Mouse (Mus musculus) neural tube, embryonic 13.5 days (tissue): ENCODE results near the gene Rhoh. TPM values are rescaled to one million over a fixed set of nuclear protein-coding genes. Genes with fewer than 3 reads are reported as not detected.

ENCODE experiments used
- ATAC-seq: fragments of 200-750 bp; cut with Nextera tagmentation; 2 replicates; pipeline ENCODE4 v1.8.0; 2017; ENCODE audit warnings: low read depth, mild to moderate bottlenecking, moderate TSS enrichment, moderate library complexity
- H3K27ac ChIP-seq: fragments of 300-500 bp; sonication (generic); replicated peaks from 2 replicates; pipeline ENCODE4 v1.5.1; 2015; ENCODE audit warnings: moderate library complexity, mild to moderate bottlenecking, inconsistent platforms
- H3K27me3 ChIP-seq: fragments of 300-500 bp; sonication (generic); 2 replicates; pipeline ENCODE4 v1.6.1; 2015; ENCODE audit warnings: mild to moderate bottlenecking, inconsistent platforms
- H3K36me3 ChIP-seq: fragments of 300-500 bp; sonication (generic); 2 replicates; pipeline ENCODE4 v1.6.1; 2015; ENCODE audit warnings: mild to moderate bottlenecking, inconsistent platforms
- H3K4me1 ChIP-seq: fragments of 300-500 bp; sonication (generic); replicated peaks from 2 replicates; pipeline ENCODE4 v1.6.1; 2015; ENCODE audit warnings: inconsistent platforms
- H3K4me2 ChIP-seq: fragments of 300-500 bp; sonication (generic); 2 replicates; pipeline ENCODE4 v1.6.1; 2015; ENCODE audit warnings: inconsistent platforms, mild to moderate bottlenecking, moderate library complexity
- H3K4me3 ChIP-seq: fragments of 300-500 bp; sonication (generic); 2 replicates; pipeline ENCODE4 v1.5.1; 2015; ENCODE audit warnings: mild to moderate bottlenecking, inconsistent platforms
- H3K9ac ChIP-seq: fragments of 300-500 bp; sonication (generic); 2 replicates; pipeline ENCODE4 v1.6.1; 2015; ENCODE audit warnings: moderate library complexity, mild to moderate bottlenecking, inconsistent platforms
- H3K9me3 ChIP-seq: fragments of 300-500 bp; sonication (generic); 2 replicates; pipeline ENCODE4 v1.6.1; 2016; ENCODE audit warnings: inconsistent platforms
- WGBS: fragments of 180-500 bp; shearing (Covaris S2); methylation state at CpG from one replicate; pipeline ENCODE4 v1.1.7; 2015; 5-methylcytosine and 5-hydroxymethylcytosine counted together
- polyA plus RNA-seq: library from polyadenylated mRNA; unstranded; fragments of >200 nt; fragmentation: Nextera tagmentation; extraction: Ambion mirVana; gene quantifications from 2 replicates; pipeline ENCODE4 v1.2.1, GENCODE M21; 2015

Rhoh gene
- polyA plus RNA-seq, 1 experiment from 2014 or later = 0.47 TPM

GRCm38 (mm10) chr5:65863349-65863749 lies 2.3 kb downstream of the Rhoh start:
- H3K4me1 ChIP-seq = no peaks in the 10 kb centered on the region
- H3K4me2 ChIP-seq = no peak overlapping the region
- H3K9ac ChIP-seq = no peak overlapping the region
- no peaks in the 10 kb centered on the region for H3K36me3 ChIP-seq
- H3K4me3 ChIP-seq = no peak overlapping the region
- no peak for ATAC-seq
- no peaks in the 10 kb centered on the region for H3K9me3 ChIP-seq
- 89% methylated on average over 12 of the region's 12 CpGs for WGBS
- no peaks in the 10 kb centered on the region for H3K27me3 ChIP-seq
- no peak overlapping the region for H3K27ac ChIP-seq

DNA sequence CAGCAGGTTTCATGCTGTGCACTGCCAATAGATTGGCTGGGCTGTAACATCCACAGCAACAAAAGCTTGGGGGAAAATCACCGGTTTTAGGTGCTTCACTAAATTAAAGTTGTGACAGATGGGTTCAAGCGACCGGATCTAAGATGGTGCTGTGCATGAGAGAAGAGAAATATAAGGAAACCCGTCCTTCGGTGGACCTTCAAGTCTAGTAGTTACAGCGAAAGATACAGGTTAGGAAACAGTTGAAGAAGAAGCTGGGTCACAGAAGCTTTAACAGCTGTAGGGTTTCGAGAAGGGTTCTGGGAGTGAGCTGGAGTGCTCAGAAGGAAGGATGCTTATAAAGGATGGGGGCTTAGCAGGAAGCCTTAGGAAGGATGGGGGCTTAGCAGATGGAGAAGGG lies 3.5 kb downstream of the Rhoh start:
- no peaks in the 10 kb centered on the region for H3K36me3 ChIP-seq
- no peaks in the 10 kb centered on the region for H3K9me3 ChIP-seq
- 85% methylated on average over 7 of the region's 7 CpGs for WGBS
- no peak overlapping the region for H3K27ac ChIP-seq
- H3K4me2 ChIP-seq = no peak overlapping the region
- no peak overlapping the region for H3K9ac ChIP-seq
- H3K4me1 ChIP-seq = no peaks in the 10 kb centered on the region
- no peak for ATAC-seq
- H3K4me3 ChIP-seq = no peak overlapping the region
- no peaks in the 10 kb centered on the region for H3K27me3 ChIP-seq

DNA sequence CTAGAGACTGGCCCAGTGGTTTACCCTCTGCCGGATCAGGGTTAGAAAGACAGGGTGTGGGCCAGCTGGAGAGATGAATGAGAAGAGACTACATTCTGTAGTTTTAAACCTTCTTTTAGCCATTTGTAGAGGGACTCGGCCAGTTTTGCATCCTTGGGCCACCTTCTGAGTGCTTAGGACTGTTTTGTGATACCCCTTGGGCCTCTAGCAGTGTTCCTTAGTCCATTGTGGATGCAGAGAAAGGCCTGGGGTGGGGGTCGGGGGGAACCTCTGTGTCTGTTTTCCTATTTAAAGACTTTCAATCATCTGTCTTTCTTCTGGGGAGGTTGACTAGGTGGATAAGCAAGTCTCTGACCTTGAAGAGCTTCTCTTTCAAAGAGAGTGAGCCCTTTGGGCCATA lies 3.9 kb downstream of the Rhoh start:
- Histone ChIP-seq H3K9ac (no peak overlapping the region), H3K36me3 (no peaks in the 10 kb centered on the region), H3K4me2 (no peak overlapping the region), H3K9me3 (no peaks in the 10 kb centered on the region), H3K27me3 (no peaks in the 10 kb centered on the region), H3K27ac (no peak overlapping the region), H3K4me3 (no peak overlapping the region), H3K4me1 (no peaks in the 10 kb centered on the region)
- 71% methylated on average over 3 of the region's 3 CpGs for WGBS
- no peak for ATAC-seq

DNA sequence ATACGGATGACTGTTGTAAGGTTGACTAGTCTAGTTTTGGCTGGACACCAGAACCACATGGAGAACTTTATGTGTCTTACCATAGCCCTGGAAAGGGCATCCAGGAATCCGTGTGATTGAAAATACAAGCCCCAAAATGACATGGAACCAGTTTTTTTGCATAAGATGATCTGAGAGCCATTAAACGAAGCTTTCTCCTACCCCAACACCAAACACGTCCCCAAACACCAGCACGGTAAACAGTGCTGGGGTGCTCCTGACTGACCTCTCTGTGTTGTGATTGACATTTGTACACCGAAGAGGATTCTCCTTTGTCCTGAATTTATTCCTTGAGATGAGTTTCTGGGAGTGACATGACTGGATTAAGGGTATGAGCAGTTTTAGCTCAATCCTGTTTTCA lies 5.6 kb downstream of the Rhoh start:
- no peaks in the 10 kb centered on the region for H3K4me1 ChIP-seq
- no peak overlapping the region for H3K9ac ChIP-seq
- no peak overlapping the region for H3K4me3 ChIP-seq
- no peak for ATAC-seq
- no peaks in the 10 kb centered on the region for H3K27me3 ChIP-seq
- H3K9me3 ChIP-seq = no peaks in the 10 kb centered on the region
- H3K27ac ChIP-seq = no peak overlapping the region
- no peak overlapping the region for H3K4me2 ChIP-seq
- H3K36me3 ChIP-seq = no peaks in the 10 kb centered on the region
- WGBS = 91% methylated on average over 6 of the region's 6 CpGs

GRCm38 (mm10) chr5:65867380-65868116 lies 6.5 kb downstream of the Rhoh start:
- Histone ChIP-seq H3K27ac (no peak overlapping the region), H3K27me3 (no peaks in the 10 kb centered on the region), H3K9me3 (no peaks in the 10 kb centered on the region), H3K36me3 (no peaks in the 10 kb centered on the region), H3K4me3 (no peak overlapping the region), H3K9ac (no peak overlapping the region), H3K4me1 (no peaks in the 10 kb centered on the region), H3K4me2 (no peak overlapping the region)
- ATAC-seq = no peak
- 84% methylated on average over 7 of the region's 7 CpGs for WGBS

GRCm38 (mm10) chr5:65868419-65868818 lies 7.4 kb downstream of the Rhoh start:
- Histone ChIP-seq H3K9me3 (no peaks in the 10 kb centered on the region), H3K9ac (no peak overlapping the region)
- no peak for ATAC-seq

DNA sequence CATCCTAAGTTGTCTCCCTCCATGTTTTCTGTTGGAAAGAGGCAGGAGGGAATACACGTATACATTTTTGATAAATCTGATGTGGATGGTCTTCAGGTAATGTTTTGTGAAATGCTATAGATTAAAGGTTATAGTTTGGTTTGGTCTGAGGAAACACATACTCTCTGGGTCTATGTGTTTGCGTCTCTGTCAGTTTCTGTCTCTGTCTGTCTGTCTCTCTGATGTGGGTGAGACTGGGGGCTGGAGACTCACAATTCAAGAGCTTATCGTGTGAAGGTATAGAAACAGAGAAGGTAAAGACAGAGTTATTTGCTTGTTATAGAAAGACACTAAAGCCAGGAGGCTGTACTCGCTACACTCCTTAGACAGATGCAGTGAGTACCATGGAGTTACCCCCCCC lies 8.6 kb downstream of the Rhoh start:
- no peaks in the 10 kb centered on the region for H3K36me3 ChIP-seq
- no peaks in the 10 kb centered on the region for H3K4me1 ChIP-seq
- H3K4me2 ChIP-seq = no peak overlapping the region
- WGBS = 95% methylated on average over 4 of the region's 4 CpGs
- no peak for ATAC-seq
- no peaks in the 10 kb centered on the region for H3K27me3 ChIP-seq
- H3K9ac ChIP-seq = no peak overlapping the region
- H3K9me3 ChIP-seq = no peaks in the 10 kb centered on the region
- H3K4me3 ChIP-seq = no peak overlapping the region
- no peak overlapping the region for H3K27ac ChIP-seq

More at GRCm38 (mm10) chr5:65868419-65868818, 7.4 kb downstream of the Rhoh start:
- no peak overlapping the region for H3K4me3 ChIP-seq
- H3K4me1 ChIP-seq = no peaks in the 10 kb centered on the region
- 79% methylated on average over 3 of the region's 3 CpGs for WGBS
- no peak overlapping the region for H3K4me2 ChIP-seq
- no peaks in the 10 kb centered on the region for H3K36me3 ChIP-seq
- no peaks in the 10 kb centered on the region for H3K27me3 ChIP-seq
- no peak overlapping the region for H3K27ac ChIP-seq

GRCm38 (mm10) chr5:65871276-65871875 lies 10.4 kb downstream of the Rhoh start:
- H3K4me2 ChIP-seq = no peak overlapping the region
- H3K36me3 ChIP-seq = no peaks in the 10 kb centered on the region
- no peak overlapping the region for H3K27ac ChIP-seq
- no peaks in the 10 kb centered on the region for H3K4me1 ChIP-seq
- H3K9ac ChIP-seq = no peak overlapping the region
- no peaks in the 10 kb centered on the region for H3K9me3 ChIP-seq
- no peak for ATAC-seq
- no peaks in the 10 kb centered on the region for H3K27me3 ChIP-seq
- H3K4me3 ChIP-seq = no peak overlapping the region
- WGBS = 90% methylated on average over 13 of the region's 13 CpGs

- no peak for ATAC-seq
- Histone ChIP-seq H3K27me3 (no peaks in the 10 kb centered on the region), H3K9me3 (no peaks in the 10 kb centered on the region), H3K4me1 (no peaks in the 10 kb centered on the region), H3K4me3 (no peak overlapping the region), H3K36me3 (no peaks in the 10 kb centered on the region), H3K4me2 (no peak overlapping the region), H3K27ac (no peak overlapping the region), H3K9ac (no peak overlapping the region)
- 87% methylated on average over 4 of the region's 4 CpGs for WGBS
Measured at GRCm38 (mm10) chr5:65873212-65873611, 12.2 kb downstream of the Rhoh start.

- no peak for ATAC-seq
- 91% methylated on average over 7 of the region's 7 CpGs for WGBS
- Histone ChIP-seq H3K27ac (no peak overlapping the region), H3K4me3 (no peak overlapping the region), H3K9ac (no peak overlapping the region), H3K9me3 (no peaks in the 10 kb centered on the region), H3K27me3 (no peaks in the 10 kb centered on the region), H3K4me2 (no peak overlapping the region), H3K36me3 (no peaks in the 10 kb centered on the region), H3K4me1 (no peaks in the 10 kb centered on the region)
Measured at GRCm38 (mm10) chr5:65875269-65875668, 14.3 kb downstream of the Rhoh start.

DNA sequence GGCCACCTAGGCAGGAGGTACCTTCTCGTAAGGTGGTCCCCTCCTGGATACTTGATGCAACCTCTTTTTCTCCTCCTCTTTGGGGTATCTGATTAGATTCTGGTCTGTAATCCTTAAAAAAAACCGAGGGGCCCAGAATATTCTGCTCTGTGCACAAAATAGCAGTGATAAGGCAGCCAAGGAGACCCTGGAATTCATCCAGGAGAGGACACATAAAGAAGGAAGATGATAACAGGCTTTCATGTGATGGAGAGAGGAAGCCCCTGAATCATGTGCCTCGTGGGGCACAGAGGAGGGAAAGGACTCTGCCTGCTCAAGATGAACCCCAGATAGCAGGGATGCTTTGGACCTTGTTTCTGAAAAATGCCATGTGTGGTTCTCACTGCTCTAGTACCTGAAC lies 17.4 kb downstream of the Rhoh start:
- Histone ChIP-seq H3K9me3 (no peaks in the 10 kb centered on the region), H3K9ac (no peak overlapping the region), H3K27ac (no peak overlapping the region), H3K27me3 (no peaks in the 10 kb centered on the region), H3K4me2 (no peak overlapping the region), H3K36me3 (no peaks in the 10 kb centered on the region), H3K4me3 (no peak overlapping the region), H3K4me1 (no peaks in the 10 kb centered on the region; the same call in 1 of the 2 replicates)
- no peak for ATAC-seq
- 65% methylated on average over 3 of the region's 3 CpGs for WGBS

DNA sequence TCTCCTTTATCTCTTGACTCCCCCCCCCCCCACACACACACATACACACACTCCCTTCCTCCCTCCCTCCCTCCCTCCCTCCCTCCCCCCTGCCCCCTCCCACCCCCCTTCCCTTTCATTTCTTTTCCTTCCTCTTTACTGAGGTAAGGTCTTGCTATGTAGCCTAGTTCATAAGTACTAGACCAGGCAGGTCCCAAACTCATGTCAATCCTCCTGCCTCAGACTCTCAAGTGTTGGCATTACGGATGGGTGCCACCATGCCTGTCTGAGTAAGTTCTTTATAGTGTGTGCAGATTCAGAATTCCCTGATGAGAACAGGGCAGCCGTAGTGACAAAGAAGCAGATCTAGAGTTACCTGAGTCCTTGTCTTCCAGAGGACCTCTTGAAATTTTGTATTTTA lies 20.2 kb downstream of the Rhoh start:
- WGBS = 90% methylated on average over 2 of the region's 2 CpGs
- Histone ChIP-seq H3K9ac (no peak overlapping the region), H3K4me3 (no peak overlapping the region), H3K9me3 (no peaks in the 10 kb centered on the region), H3K27ac (no peak overlapping the region), H3K36me3 (no peaks in the 10 kb centered on the region), H3K27me3 (no peaks in the 10 kb centered on the region), H3K4me1 (no peaks in the 10 kb centered on the region; the same call in 1 of the 2 replicates), H3K4me2 (no peak overlapping the region)
- no peak for ATAC-seq
